Mouse (Mus musculus) layer of hippocampus, postnatal 10 days (tissue): ENCODE data around the gene Banp. TPM values are rescaled to one million over a fixed set of nuclear protein-coding genes. Genes with fewer than 3 reads are reported as not detected.

Source experiments
- DNase-seq, 2 experiments: peaks; one replicate each; pipeline ENCODE4 v3.0.0; 2021; ENCODE audit warnings: low spot score in 2 of 2
- total RNA-seq, 2 experiments: library from RNA; stranded (reverse); gene quantifications; 2 replicates each; pipeline ENCODE4 v1.2.3; 2021

Gene Banp
- total RNA-seq, 2 experiments from 2014 or later = 24.7 to 32.2 TPM

DNA sequence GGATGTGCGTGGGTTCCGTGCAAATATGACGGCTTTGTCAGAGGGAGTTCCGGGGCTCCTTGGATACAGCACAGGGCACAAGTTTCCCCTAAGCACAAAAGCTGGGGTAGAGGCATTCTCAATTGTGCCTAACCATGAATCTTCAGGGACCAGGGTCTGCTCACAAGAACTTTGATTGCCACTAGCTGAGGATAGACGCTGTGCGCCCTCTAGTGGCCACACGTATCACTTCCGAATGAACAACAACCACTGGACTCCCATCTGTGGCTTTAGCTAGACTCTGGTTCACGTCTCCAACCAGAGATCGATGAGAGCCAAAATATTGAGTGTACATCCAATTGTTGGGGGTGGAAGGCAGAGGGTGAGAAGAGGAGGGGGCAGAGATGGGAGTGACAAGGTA lies 23.9 kb upstream of the Banp start:
- peak; percentile 86 to 87 for DNase-seq

DNA sequence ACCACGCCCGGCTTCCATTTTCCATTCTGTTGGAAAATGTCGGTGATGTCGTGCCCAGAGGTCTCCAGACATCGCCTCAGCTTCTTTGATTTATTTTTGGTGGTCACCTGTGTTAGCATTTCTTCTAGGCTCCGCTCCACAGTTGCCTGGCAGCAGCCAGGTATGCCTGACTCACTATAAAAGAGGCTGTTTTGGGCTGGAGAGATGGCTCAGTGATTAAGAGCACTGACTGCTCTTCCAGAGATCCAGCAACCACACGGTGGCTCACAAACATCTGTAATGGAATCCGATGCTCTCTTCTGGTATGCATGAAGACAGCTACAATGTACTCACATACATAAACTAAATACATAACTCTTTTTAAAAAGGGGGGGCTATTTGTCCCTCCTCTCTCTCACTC lies 23.3 kb upstream of the Banp start:
- no peak for DNase-seq

DNA sequence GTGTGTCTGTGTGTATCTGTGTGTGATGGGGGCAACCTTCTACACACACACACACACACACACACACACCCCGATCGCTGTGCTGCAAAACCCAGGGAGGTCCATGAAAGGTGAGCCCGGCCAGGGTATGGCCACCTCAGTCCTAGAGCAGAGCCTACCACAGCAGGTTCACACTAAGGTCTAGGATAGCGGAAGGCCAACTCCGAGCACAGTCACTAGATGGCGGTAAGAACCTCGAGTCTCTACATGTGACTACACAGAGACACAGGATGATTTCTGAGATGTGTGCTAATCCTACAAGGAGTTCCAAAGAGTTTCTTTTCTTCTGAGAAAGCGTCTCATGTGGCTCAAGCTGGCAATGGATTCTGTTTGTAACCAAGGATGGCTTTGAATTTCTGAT lies 22.2 kb upstream of the Banp start:
- peak; percentile 62 to 65 for DNase-seq

DNA sequence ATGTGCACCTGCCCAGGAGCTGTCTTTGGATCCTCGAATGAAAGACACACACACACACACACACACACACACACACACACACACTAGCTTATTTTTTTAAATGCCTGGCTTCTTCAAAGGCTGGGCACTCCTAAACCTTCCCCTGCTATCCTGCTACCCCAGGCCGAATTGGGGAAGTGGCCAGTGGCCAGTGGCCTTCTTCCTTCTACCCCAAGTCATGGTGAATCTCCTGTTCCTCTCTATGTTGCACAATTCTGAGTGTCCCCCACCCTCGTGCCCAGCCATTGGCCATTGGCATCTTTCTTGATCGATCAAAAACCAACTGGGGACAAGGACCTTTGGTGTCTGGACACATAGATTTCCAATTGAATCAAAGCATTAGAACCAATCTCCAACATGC lies 19.5 kb upstream of the Banp start:
- DNase-seq = no peak

DNA sequence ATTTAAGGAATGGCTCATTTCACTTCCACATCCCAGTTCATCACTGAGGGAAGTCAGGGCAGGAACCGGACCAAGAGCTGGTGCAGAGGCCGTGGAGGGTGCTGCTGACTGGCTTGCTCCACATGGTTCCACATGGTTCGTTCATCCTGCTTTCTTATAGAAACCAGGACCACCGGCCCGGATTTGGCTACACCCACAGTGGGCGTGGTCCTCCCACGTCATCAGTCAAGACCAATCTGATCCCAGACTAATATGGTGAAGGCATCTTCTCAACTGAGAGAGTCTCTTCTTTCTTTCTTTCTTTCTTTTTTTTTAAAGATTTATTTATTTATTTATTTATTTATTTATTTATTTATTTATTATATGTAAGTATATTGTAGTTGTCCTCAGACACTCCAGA lies 18.0 kb upstream of the Banp start:
- DNase-seq = no peak

DNA sequence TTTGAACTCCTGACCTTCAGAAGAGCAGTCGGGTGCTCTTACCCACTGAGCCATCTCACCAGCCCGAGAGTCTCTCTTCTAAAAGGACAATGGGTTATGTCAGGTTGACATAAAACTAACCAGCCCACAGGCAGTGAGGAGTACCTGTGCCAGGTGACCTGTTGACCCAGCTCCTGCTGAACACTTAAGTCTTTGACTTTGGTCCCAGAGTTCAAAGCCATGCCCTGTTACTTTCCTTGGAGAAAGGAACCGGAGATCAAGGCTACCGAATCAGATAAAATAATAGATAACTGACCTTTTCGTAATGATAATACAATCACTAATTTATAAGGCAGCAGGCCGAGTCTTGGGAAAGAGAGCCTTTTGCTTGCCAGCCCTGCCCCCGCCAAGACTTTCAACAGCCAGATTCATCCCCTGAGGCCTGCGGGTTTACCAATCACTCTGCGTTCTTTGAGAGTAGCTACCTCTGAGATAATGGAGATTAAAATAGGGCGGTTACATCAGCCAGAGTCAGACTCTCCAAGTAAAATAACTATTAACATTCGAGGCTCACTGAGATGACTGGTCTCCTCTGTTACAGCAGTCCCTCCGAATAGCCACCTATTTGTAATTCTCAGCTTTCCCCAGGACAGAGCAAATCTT lies 17.4 kb upstream of the Banp start:
- no peak for DNase-seq

DNA sequence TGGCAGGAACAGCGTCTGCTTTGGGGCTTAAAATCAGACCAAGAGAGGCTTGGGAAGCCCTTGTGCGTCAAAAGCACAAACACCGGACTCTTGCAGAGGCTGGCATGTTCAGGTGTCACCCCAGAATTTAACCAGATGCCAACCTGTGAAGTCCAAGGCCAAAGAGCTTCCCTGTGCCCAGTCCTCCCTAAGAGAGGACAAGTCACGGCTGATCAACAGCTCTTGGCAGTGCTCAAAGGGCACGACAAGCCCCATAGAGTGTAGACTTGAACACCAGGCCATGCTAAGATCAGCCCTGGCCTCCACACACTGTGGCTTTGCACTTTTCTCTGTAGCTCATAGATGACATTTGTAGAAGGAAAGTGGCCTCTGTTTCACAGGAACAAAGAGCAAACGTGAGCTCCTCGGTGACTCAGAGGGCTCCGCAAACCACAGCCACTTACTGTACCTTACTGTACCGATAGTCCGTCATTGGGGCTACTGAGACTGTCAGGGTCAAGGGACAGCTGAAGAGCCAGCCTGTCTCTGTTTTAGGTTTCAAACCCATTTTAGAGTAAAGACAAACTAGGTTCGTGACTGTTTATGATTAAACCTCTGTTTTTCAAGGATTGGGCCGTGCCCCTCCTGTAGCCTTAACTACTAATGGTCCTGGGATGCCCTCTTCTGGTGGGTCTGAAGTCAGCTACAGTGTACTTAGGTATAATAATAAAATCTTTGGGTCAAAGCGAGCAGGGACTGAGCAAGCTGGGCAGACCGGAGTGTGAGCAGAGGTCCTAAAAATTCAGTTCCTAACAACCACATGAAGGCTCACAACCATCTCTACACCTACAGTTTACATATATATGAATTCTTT lies 16.7 kb upstream of the Banp start:
- no peak for DNase-seq

DNA sequence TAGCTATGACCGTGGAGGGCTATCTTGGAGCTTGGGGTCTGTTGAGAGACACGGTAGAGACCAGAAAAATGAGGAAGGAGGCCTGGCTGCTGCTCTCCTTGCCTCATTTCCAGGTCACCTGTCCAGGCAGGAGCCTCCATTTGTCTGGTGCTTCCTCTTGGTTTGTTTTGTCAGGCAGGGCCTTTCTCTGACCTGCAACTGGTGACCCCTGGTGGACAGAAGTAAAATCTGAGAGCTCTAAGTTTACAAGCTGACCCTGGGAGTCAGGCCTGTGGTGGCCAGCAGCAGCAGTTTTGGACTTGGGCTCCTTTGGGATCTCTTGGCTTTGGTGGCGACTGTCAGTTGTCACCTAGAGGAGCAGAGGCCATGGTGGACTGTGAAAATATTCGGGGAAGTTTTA lies 15.0 kb upstream of the Banp start:
- peak in 1 of 2 experiments; percentile 45 for DNase-seq

DNA sequence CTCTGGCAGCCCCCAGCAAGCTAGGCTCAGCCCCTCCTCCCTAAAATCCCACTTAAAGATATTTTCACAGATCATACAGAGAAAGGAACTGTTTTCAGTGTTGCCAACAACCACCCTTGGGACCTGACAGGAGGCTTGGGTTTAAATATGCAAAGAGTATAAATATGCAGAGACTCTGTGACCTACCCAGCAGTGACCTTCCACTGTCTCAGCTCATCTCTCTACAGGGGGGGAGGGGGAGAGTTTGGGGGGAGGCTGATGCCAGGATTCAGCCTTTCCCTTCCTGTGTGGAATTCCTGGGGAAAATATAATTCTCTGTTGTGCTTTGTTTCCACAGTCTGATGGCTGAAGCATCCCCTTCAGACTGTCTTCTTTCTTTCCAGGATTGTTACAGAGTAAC lies 14.6 kb upstream of the Banp start:
- DNase-seq = no peak

DNA sequence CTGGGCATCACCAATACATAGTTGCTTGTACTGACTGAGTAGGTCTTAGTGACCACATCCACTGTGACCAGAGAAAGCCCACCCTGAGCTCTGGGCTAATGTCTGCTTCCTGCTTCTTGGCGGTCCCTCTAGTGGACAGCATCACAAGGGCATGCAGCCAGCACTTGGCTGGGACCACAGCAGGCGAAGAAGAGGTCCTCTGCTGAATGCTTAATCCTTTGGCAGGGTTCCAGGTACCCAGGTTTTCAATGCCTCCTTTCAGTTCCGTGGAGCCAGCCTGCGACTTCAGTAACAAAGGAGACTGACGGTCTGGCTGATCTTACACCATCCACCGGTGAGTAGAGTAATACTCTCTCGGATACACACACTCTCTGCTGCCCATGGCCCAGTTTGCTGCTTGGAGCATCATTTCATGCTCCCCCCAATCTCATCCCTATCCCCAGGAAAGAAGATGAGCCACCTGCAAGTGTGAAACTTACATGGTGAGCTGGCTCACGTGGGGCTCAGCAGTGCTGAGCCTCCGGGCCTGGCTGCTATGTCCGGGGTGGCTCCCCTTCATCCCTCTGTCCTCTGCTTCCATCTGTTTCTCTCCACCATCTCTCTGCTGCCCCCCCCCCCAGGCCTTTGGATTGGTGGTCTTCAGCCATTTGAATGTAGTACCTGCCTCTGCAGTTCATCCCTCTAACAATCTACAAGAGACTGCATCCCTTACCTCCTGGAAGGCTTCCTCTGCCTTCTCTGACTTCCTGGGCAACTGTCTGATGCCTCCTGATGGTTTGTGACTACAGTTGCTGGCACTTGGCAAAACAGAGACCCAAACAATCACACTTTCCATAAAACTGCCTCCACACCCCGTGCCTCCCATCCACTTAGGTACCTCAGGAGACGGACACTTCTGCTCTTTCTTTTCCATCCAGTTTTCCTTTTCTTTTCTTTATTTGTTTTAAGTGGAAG lies 13.9 kb upstream of the Banp start:
- peak; percentile 87 to 90 for DNase-seq

DNA sequence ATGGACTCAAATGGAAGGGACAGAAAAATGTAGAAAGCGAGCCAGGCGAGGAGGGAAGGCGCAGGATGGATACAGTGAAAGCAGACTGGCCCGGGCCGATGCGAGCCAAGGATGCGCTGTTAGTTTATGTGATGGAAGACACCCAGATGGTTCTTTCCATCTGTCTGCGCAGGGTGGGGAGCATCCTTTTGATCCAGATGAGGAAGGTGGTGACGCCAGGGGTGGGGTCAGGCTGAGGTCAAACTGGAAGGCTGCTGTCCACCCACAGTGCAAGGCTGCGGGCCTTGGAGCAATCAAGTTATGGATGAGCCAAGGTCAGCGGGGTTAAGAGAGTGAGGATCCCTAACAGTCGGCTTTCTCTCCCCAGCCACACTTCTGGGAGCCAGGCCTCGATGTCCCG lies 13.2 kb upstream of the Banp start:
- DNase-seq = no peak

DNA sequence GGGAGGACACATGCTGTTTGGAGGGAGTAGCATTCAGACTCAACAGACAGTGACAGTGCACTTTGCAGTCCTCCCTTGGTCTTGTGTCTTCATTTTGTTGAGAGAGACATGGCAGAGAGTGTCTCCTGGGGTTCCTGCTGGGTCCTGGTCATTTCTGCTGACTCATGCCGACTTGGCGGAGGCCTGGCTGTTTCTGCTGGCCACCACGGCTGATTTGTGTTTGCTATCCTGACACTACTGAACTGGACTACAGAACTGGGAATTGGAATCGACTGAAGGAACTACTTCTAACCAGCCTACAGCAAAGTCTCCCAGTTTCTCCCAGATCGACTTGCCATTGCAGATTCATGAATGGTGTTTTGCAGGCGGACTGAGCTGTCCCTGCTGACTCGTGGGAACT lies 10.8 kb upstream of the Banp start:
- DNase-seq = no peak

DNA sequence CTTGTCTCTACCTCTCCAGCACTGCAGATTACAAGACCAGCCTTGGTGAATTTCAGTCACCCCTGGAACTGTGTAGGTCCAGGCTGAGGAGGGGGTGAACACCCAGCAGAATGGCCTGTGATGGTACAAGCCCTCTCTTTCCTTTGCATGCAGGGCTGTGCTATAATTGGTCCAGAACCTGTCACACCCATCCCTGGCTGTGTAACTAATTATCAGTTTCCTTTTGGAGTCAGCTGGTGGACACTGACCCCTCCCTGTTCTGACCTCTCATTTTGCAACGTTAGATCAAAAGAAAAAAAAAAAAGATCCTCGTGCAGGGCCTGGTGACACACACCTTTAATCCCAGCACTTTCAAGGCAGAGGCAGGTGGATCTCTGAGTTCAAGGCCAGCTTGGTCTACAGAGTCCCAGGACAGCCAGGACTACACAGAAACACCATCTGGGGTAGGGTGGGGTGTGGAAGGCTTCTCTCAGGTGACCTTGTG lies 6.5 kb upstream of the Banp start:
- DNase-seq = no peak

DNA sequence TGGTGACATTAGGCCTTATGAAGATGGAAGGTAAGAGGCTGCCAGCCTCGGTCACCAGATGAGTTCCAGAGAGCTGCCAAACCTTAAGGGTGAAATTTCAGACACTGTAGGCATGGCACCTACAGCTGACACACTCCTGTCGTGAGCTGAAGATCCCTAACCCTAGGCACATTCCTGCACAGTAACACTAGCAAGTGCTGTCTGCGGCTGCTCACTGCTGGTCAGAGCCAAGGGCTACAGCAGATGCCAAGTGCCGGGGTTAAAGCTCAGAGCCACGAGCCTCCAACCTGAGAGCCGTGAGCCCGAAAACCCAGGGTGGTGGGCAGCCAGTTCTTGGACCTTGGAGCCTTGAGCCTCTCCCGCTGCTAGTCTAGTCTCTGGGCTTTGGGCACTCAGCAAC lies 5.8 kb upstream of the Banp start:
- DNase-seq = no peak

DNA sequence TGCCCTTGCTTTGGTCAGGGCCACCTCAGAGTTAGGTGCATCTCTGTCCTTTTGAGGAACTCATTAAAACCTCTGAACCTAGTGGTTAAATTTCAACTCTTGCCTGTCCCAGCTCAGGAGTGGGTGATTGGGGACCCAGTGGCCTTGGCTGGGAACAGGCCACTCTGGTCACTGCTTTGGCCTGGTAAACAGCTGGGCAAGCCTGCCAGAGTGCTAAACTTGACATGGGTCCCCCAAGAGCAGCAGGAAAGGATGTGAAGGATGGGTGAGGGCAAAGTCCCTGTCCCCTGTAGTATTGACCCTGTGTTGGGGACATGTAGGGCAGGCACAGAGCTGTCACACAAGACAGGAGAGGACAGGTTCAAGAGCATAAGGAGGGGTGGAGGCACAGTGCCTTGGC lies 4.7 kb upstream of the Banp start, which contains the start of gene Car5a:
Gene Car5a (minus strand): TSS at position 74 of the 400 bp plus-strand sequence.
- DNase-seq = no peak

DNA sequence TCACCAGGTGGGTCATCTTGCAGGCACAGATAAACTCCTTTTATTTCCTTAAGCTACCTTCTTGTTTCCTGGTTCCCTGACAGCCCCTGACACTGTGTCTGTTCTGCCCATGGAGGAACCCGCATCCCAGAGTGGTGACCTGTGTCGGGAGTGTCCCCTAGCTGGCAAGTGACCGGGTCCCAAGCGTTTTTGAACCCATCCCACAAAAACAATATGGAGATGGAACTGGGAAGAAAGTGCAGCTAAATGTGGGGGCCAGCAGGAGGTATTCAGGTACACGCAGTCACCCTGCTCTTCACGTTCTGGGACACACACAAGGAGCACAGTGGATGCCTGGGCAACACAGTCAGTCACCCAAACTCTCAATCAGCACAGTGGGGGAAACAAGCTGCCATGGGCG lies 3.2 kb upstream of the Banp start:
- no peak for DNase-seq

DNA sequence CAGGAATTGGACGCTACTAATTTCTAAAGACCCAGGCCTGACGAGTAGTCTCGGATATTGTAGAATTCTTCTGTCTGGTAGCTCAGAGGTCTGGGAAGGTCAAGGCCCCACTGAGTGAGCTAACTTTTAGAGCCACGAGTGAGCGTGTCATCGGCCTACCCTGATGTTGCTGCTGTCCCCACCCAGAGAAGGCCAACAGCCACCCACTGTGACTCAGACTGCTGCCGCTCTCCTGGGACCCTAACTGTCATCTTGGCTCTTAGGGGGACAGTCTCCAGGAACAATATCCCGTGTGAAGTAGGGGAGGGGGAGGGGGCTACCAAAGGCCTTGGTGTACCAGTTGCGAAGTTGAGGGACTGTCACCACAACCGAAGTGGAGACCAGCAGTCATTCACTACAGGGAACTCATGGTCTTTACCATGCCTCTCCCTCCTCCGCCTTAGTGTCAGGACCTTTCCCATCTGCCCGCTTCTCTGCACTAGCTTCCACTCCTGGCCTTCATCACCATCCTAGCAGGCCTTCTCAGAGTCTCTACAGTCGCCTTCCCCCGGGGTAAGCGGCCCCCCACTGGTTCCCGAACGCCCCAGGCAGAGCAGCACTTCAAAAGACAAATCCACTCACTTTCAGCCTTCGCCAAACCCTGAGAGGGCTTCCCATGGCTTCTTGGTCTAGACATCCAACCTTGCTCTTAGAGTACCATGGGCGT lies 2.4 kb upstream of the Banp start:
- no peak for DNase-seq

DNA sequence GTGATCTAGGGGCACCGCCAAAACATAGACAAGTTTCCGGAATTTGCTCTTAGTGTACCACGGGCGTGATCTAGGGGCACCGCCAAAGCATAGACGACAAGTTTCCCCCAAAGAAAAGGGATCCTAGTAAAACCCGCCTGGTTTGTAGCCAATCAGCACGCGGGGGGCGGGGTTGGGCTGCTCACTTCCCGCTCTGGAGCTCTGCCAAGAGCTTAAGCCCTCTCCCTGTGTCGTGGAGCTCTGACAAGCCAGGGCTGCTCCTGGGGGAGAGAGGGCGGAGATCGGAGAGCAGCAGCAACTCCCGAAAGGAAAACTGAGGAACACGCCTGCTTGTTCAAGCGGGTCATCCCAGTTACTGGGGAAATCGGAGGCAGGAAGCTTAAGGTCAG lies 1.8 kb upstream of the Banp start:
- peak; percentile 84 to 89 for DNase-seq

DNA sequence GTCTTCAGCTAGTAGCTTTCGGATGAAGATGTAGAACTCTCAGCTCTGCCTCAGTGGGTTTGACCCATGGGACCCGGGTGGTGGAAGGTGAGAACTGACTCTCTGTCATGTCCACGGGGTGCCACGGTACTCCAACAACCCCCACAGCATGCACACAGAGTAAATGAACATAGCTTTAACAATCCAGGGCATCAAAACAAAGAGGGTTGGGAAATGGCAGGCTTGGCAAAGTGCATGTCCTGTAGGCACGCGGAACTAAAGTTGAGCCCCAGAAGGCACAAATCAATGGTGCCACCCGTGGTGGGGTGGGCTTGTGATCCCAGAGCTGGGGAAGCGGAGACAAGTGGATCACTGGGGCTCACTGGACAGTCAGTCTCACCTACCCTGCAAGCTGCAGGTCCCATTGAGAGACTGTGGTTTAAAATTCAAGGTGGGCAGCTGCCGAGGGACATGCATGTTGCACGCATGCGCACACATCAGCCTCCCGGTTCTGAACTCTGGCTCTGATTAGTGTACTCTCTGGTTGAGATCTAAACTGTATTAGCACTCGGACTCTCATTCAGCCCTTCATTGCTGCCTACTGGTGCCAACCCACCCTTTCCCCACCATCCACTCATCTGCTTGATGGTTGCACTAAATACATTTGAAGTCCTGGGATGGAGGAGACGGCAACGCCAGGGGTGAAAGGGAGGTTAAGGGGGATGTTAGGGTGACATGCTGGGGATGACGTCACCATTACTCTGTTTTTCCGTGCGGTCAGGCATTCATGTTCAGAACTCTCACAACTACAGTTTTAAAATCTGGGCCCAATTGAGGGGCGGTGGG lies 1.0 kb upstream of the Banp start:
- no peak for DNase-seq
